Mouse (Mus musculus) heart, adult 18-20 months (tissue): ENCODE measurements around the gene Tapbp. TPM values are rescaled to one million over a fixed set of nuclear protein-coding genes. Genes with fewer than 3 reads are reported as not detected.

Source experiments
- DNase-seq, 2 experiments: peaks; one replicate each; pipeline ENCODE4 v3.0.0; 2021 to 2022; ENCODE audit warnings: mixed read lengths in 1 of 2
- microRNA-seq, 2 experiments: library from miRNA; unstranded; fragments of <30 nt; microRNA quantifications; one replicate each; pipeline ENCODE4 v1.2.0; 2022
- total RNA-seq, 2 experiments: library from RNA; stranded (reverse); gene quantifications; 2 replicates each; pipeline ENCODE4 v1.2.3; 2021

Tapbp gene
- total RNA-seq, 2 experiments from 2014 or later, result 111 to 115 TPM

GRCm38 (mm10) chr17:33965846-33966550 lies 50.3 kb downstream of the Tapbp start:
- DNase-seq, result no peak

GRCm38 (mm10) chr17:33968489-33968888 lies 52.8 kb downstream of the Tapbp start:
- peak; percentile 76 to 91 for DNase-seq

GRCm38 (mm10) chr17:33968927-33969326 lies 53.2 kb downstream of the Tapbp start:
- DNase-seq, result peak; percentile 51 to 64

- DNase-seq, result no peak
Measured at GRCm38 (mm10) chr17:33969394-33969793, 53.7 kb downstream of the Tapbp start.

GRCm38 (mm10) chr17:33972691-33973090 lies 57.0 kb downstream of the Tapbp start:
- DNase-seq, result no peak

DNA sequence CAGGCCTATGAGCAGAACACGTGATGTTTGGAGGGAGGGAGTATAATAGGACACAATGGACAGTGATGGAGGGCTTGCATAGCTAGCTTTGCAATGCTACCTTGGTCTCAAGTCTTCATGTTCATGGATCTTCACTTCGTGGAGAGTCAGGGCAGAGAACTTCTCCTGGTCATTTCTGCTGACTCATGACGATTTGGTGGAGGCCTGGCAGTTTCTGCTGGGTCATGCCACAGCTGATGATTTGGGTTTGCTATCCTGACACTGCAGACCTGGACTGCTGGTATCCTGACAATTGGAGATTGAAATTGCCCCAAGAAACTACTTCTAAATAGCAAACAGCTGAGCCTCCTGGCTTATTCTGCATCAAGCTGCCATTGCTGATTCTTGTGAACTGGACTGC lies 57.9 kb downstream of the Tapbp start:
- DNase-seq, result no peak

DNA sequence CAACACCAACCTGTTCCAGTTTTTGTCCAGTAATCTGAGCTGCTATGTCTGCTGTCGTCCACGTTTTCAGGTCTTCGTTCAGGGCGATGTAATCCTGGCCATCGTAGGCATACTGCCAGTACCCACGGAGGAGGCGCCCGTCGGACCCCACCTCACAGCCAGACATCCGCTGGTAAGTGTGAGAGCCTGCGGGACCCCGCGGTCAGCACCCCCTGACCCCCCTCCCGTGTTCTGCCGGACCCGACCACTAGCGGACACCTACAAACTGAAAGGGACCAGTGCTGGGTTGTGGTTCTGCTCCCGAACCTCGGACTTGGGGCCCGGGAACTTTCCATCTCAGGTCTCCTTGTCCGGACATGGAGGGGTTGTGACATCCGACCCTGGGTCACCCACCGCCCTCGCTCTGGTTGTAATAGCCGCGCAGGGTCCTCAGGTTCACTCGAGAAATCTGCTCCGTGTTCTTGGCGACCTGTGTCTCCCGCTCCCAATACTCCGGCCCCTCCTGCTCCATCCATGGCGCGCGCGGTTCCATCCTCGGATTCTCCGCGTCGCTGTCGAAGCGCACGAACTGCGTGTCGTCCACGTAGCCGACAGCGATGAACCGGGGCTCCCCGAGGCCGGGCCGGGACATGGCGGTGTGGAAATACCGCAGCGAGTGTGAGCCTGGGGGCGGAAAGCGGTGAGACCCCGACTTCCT lies 62.3 kb downstream of the Tapbp start:
- DNase-seq, result no peak

- DNase-seq, result peak; percentile 86 to 95
Measured at GRCm38 (mm10) chr17:33978631-33979031, 62.9 kb downstream of the Tapbp start.

Small RNAs within 50 kb of the gene (microRNA-seq; reads per million reads assigned to microRNA genes)
- 0 reads per million in 2 experiments for gene Gm27740

Other genes with a start within 250 kb of the Tapbp start
- gene Hnrnpm, start 229.0 kb upstream of the Tapbp start, total RNA-seq, result 10 to 100 TPM; 89.0 to 93.4 TPM
- 100 to 1,000 TPM; 131 to 133 TPM for gene March2, start 197.2 kb upstream of the Tapbp start, total RNA-seq
- 100 to 1,000 TPM; 202 to 251 TPM for gene Rab11b, start 155.4 kb upstream of the Tapbp start, total RNA-seq
- 10 to 100 TPM in 1 of 2 experiments, 1 to 10 TPM in 1; 5.5 to 12.2 TPM for gene Angptl4, start 134.1 kb upstream of the Tapbp start, total RNA-seq
- 10 to 100 TPM; 49.0 to 64.9 TPM for gene Kank3, start 105.4 kb upstream of the Tapbp start, total RNA-seq
- gene Rps28, start 91.3 kb upstream of the Tapbp start, total RNA-seq, result 100 to 1,000 TPM; 702 to 791 TPM
- 100 to 1,000 TPM; 645 to 655 TPM for gene Ndufa7, start 91.3 kb upstream of the Tapbp start, total RNA-seq
- 10 to 100 TPM; 31.8 to 34.9 TPM for gene Cd320, start 72.8 kb upstream of the Tapbp start, total RNA-seq
- gene Gm7029, start 42.1 kb upstream of the Tapbp start, total RNA-seq, result not detected
- 1 to 10 TPM in 1 of 2 experiments, under 1 TPM in 1; 0.80 to 1.4 TPM for gene Kifc1, start 25.2 kb upstream of the Tapbp start, total RNA-seq
- gene Platr17, start 10.8 kb upstream of the Tapbp start, total RNA-seq, result not detected
- gene Daxx, start 6.5 kb upstream of the Tapbp start, total RNA-seq, result 10 to 100 TPM; 12.3 to 20.7 TPM
- 10 to 100 TPM; 15.6 to 16.6 TPM for gene Zbtb22, start within 50 bp of the Tapbp start, total RNA-seq
- 10 to 100 TPM; 30.9 to 31.8 TPM for gene Rgl2, start 13.6 kb downstream of the Tapbp start, total RNA-seq
- 10 to 100 TPM; 69.9 to 76.1 TPM for gene Pfdn6, start 24.4 kb downstream of the Tapbp start, total RNA-seq
- 10 to 100 TPM; 10.3 to 10.9 TPM for gene Wdr46, start 24.8 kb downstream of the Tapbp start, total RNA-seq
- gene B3galt4, start 35.6 kb downstream of the Tapbp start, total RNA-seq, result 1 to 10 TPM; 1.3 to 1.8 TPM
- 10 to 100 TPM; 36.8 to 39.7 TPM for gene Vps52, start 39.9 kb downstream of the Tapbp start, total RNA-seq
- gene Rps18, start 40.1 kb downstream of the Tapbp start, total RNA-seq, result 100 to 1,000 TPM; 419 to 435 TPM
- 100 to 1,000 TPM; 204 to 337 TPM for gene H2-K1, start 84.4 kb downstream of the Tapbp start, total RNA-seq
- 10 to 100 TPM; 13.2 to 16.9 TPM for gene Ring1, start 108.8 kb downstream of the Tapbp start, total RNA-seq
- gene H2-Ke6, start 112.2 kb downstream of the Tapbp start, total RNA-seq, result 100 to 1,000 TPM; 131 to 137 TPM
- 10 to 100 TPM; 66.3 to 67.0 TPM for gene Slc39a7, start 115.8 kb downstream of the Tapbp start, total RNA-seq
- 10 to 100 TPM; 42.3 to 45.4 TPM for gene Rxrb, start 115.9 kb downstream of the Tapbp start, total RNA-seq
- 1 to 10 TPM in 1 of 2 experiments, under 1 TPM in 1; 0.55 to 1.7 TPM for gene Col11a2, start 123.5 kb downstream of the Tapbp start, total RNA-seq
- 1 to 10 TPM in 1 of 2 experiments, not detected in 1; 1.6 TPM for gene H2-Oa, start 176.4 kb downstream of the Tapbp start, total RNA-seq
- 1 to 10 TPM; 5.9 to 7.2 TPM for gene H2-DMa, start 203.6 kb downstream of the Tapbp start, total RNA-seq
- gene Brd2, start 206.7 kb downstream of the Tapbp start, total RNA-seq, result 10 to 100 TPM; 64.5 to 79.0 TPM
- gene H2-DMb2, start 227.4 kb downstream of the Tapbp start, total RNA-seq, result 1 to 10 TPM; 2.0 to 7.5 TPM
- gene H2-DMb1, start 237.2 kb downstream of the Tapbp start, total RNA-seq, result 1 to 10 TPM; 3.0 to 3.9 TPM